Mouse (Mus musculus): ENCODE results near the gene Smarcad1. TPM values are rescaled to one million over a fixed set of nuclear protein-coding genes. Genes with fewer than 3 reads are reported as not detected.
"Not testable (repeated sequence)": the region's sequence is repeated elsewhere in the genome, so short reads cannot be mapped to it uniquely, and the experiment has no call there.

Smarcad1 gene
- 10 to 100 TPM; 52.0 to 58.1 TPM for total RNA-seq (2021)
- long read RNA-seq, experiment 1, transcript Smarcad1-211 (3 exons, 734 nt): major isoform, 5 of 15 reads
- long read RNA-seq, experiment 1, partial matches to known transcripts: 2 of 15 reads
- long read RNA-seq, experiment 1, other reads (novel, unspliced or antisense): 4 of 15 reads
- long read RNA-seq, experiment 2, full-length matches to known transcripts: 6 of 25 reads
- long read RNA-seq, experiment 2, partial matches to known transcripts: 9 of 25 reads
- long read RNA-seq, experiment 2, other reads (novel, unspliced or antisense): 10 of 25 reads

DNA sequence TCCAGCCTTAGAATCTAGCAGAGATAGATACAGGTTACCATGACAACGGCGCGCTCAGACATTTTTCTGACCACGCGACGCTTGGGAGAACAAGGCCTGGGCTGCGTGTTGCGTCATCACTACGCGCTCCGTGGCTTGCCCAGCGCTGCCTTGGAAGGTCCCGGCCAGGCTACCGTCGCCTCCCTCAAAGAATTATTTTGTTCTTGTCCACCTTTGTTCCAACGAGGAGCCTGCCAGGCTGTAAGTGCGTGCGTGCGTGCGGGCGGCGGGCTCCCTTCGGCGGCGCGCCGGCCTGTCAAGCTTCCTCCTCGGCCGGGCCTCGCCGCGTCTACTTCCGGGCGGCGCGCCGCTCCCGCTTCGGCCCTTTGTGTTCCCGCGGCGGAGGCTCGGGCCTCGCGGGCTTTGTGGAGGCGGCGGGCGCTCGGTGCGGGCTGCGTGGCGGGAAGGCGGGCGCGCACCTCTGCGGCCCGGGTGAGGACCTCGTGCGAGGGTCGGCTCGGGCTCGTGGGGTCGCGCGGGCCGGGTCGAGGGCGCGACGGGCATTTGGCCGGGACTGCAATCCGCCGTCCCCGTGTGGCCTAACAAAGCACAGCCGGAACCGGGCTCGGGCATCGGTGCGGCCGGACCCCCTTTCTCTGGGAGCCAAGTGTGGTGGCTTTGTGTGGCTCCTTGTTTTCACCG is at the start of gene Smarcad1:
Gene Smarcad1 (plus strand): TSS at position 93 of the 681 bp plus-strand sequence.
- peak; percentile 76 to 79 for DNase-seq (ENCODE audit: low spot score in 2 of 2)

- DNase-seq (ENCODE audit: low spot score in 2 of 2): no peak
Observed at GRCm38 (mm10) chr6:64996824-64997421, 45.5 kb upstream of the Smarcad1 start.

DNA sequence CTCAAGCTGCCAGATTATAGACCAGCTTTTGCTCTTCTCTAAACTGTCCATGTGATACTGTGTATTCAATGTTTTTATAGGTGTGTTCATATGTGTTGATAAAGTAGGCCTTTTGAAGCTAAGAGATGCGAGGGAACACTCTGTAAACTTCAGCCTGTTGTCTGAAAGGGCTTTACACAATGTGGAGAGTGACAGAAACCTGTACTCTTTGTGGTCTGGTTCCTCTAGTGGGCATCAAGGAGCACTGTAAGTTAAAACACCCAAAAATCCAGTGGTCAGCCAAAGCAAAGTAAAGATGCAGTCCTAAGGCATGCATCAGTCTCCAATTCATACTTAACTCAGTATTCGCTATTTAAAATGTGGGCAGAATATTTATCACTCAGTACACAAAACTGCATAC is 44.6 kb upstream of the Smarcad1 start:
- no peak for DNase-seq (ENCODE audit: low spot score in 2 of 2)

DNA sequence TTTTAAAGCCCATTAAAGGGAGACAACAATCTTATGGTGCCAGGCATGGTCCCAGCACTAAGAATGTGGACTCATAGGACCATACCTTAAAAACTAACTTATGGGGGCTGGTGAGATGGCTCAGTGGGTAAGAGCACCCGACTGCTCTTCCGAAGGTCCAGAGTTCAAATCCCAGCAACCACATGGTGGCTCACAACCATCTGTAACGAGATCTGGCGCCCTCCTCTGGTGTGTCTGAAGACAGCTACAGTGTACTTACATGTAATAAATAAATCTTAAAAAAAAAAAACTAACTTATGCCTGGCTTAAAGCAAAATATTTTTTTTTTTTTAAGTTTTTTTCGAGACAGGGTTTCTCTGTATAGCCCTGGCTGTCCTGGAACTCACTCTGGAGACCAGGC is 41.6 kb upstream of the Smarcad1 start:
- not testable (repeated sequence) for DNase-seq (ENCODE audit: low spot score in 2 of 2)

- DNase-seq (ENCODE audit: low spot score in 2 of 2): no peak
Observed at GRCm38 (mm10) chr6:65002196-65002595, 40.2 kb upstream of the Smarcad1 start.

- DNase-seq (ENCODE audit: low spot score in 2 of 2): no peak
Observed at GRCm38 (mm10) chr6:65008836-65009235, 33.5 kb upstream of the Smarcad1 start.

DNA sequence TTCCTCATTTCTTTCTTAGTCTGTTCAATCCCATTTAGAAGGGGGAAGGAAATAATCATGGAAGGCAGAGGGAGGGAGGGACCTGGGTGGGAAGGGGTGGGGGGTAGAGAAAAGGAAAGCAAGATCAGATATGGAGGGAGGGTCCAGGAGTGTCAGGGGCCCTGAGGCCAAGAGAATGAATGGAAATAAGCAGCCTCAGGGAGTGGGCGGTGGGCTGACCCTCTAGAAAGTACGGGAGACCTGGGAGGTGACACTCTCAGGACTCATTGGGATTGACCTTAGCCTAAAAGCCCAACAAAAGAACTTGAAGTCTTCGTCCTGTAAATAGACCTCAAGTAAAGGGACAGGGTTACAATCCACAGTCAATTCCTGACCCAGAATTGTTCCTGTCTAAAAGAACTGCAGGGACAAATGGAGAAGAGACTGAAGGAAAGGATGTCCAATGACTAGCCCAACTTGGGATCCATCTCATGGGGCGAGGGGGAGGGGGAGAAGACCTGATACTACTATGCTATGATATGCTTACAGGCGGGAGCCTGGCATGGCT is 30.9 kb upstream of the Smarcad1 start:
- no peak for DNase-seq (ENCODE audit: low spot score in 2 of 2)

- DNase-seq (ENCODE audit: low spot score in 2 of 2): no peak
Observed at GRCm38 (mm10) chr6:65012142-65012541, 30.2 kb upstream of the Smarcad1 start.

GRCm38 (mm10) chr6:65017566-65017965 is 24.8 kb upstream of the Smarcad1 start:
- no peak for DNase-seq (ENCODE audit: low spot score in 2 of 2)

DNA sequence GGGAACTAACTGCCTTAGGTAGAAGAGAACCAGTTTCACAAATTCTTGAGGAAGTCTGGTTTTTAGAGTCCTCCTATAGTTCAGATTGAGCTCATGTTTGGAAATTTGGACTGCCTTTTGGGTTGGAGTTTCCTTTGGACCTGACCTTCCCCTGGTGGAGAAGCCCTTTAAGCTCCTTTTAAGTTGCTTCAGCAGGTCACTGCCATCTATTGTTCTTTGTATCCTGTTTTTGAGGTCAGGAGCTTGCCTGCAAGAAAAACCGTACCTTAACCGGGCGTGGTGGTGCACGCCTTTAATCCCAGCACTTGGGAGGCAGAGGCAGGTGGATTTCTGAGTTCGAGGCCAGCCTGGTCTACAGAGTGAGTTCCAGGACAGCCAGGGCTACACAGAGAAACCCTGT is 23.4 kb upstream of the Smarcad1 start:
- not testable (repeated sequence) for DNase-seq (ENCODE audit: low spot score in 2 of 2)

- no peak for DNase-seq (ENCODE audit: low spot score in 2 of 2)
Observed at GRCm38 (mm10) chr6:65021883-65022282, 20.5 kb upstream of the Smarcad1 start.

- no peak for DNase-seq (ENCODE audit: low spot score in 2 of 2)
Observed at GRCm38 (mm10) chr6:65023053-65023452, 19.3 kb upstream of the Smarcad1 start.

- DNase-seq (ENCODE audit: low spot score in 2 of 2): no peak
Observed at GRCm38 (mm10) chr6:65024668-65025067, 17.7 kb upstream of the Smarcad1 start.

- no peak for DNase-seq (ENCODE audit: low spot score in 2 of 2)
Observed at GRCm38 (mm10) chr6:65025130-65025529, 17.3 kb upstream of the Smarcad1 start.

DNA sequence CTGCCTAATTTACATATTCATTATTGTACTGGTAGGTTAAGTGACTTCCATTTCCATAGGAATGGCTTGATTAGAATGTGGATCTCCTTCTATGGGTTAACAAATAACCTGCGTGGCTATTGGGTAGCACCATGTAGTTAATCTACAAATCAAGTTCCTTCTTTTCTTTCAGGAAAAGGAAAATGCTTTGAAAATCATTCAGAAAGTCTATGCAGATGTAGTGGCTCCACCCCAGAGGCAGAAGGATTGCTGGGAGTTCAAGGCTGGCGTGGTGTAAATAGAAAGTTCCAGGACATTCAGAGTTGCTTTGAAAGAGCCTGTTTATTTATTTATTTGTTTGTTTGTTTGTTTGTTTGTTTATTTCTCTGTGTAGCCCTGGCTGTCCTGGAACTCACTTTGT is 7.7 kb upstream of the Smarcad1 start:
- DNase-seq (ENCODE audit: low spot score in 2 of 2): no peak

DNA sequence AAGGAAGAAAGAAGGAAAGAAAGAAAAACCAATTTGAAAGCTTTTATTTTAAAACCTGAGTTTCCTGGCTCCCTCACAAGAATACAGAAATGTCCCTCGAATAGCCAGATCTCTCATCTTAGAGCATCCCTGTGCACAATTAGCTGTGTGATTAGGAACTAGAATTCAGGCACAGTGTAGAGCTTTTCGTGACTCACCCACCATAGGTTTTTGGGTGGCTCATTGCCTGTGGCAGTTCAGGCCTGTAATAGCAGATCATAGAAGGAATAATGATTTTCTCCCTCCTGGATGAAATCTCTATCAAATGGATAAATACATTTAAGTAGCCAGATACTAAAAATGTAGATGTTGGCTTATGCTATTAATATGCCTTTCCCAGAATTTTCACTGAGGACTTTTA is 6.9 kb upstream of the Smarcad1 start:
- DNase-seq (ENCODE audit: low spot score in 2 of 2): no peak

DNA sequence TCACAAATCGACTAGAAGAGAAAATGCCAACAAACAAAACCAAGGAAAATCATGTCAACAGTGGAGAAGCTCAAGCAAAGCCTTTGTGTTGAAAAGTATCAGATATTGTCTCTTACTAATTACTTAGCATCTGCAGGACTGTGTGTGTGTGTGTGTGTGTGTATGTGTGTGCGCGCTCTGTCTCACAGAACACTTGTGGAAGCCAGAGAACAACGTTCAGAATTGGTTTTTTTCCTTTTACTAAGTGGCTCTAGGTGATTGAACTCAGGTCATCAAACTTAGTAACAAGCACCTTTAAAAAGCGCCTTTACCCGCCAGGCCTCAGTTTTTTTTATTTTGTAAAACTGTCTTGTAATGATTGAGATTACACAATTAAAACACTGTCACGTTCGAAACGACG is 451 bp upstream of the Smarcad1 start:
- DNase-seq (ENCODE audit: low spot score in 2 of 2): no peak

- peak in 1 of 2 experiments; percentile 6 for DNase-seq (ENCODE audit: low spot score in 2 of 2)
Observed at GRCm38 (mm10) chr6:65043241-65043640, 858 bp downstream of the Smarcad1 start.

DNA sequence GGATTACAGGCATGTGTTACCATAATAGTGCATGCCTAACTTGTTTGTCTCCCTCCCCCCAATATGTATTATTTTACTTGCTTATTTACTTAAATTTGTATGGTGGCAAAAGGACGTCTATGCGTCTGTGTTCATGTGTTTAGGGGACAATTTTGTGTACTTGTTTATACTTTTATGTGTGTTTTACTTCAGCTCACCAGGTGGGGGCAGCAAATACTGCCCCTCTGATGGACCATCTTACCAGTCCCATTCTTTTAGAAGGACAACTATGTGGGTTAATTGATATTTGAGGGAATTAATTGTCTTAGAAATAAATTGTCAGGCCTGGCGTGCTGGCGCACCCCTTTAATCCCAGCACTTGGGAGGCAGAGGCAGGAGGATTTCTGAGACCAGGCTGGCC is 6.7 kb downstream of the Smarcad1 start:
- no peak for DNase-seq (ENCODE audit: low spot score in 2 of 2)

DNA sequence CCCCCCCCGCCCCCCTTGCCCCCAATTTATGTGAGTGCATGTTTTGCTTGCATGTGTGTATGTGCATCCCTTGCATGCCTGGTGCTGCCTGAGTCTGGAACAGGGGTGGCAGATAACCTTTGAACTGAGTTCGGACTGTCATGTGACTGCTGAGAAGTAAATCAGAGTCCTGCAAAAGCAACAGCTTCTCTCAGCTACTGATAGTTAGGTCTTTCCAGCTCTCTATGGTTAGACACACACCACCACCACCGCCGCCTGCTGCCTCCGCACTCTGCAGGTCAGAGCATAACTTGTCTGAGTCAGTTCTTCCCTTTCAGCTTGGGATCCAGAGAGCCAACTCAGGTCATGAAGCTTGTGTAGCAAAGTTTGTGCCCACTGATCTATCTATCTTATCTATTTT is 14.2 kb downstream of the Smarcad1 start:
- no peak for DNase-seq (ENCODE audit: low spot score in 2 of 2)

GRCm38 (mm10) chr6:65057137-65057536 is 14.8 kb downstream of the Smarcad1 start:
- DNase-seq (ENCODE audit: low spot score in 2 of 2): not testable (repeated sequence)

- no peak for DNase-seq (ENCODE audit: low spot score in 2 of 2)
Observed at GRCm38 (mm10) chr6:65061049-65061448, 18.7 kb downstream of the Smarcad1 start.
